Mouse (Mus musculus) C2C12 (cell line): ENCODE measurements around the gene H1foo.

ENCODE experiments used
- CEBPB ChIP-seq: IDR thresholded peaks from one replicate; pipeline ENCODE4 v1.6.1; 2011; ENCODE audit warnings: low read depth, mild to moderate bottlenecking, control low read depth, moderate library complexity
- CTCF ChIP-seq: IDR thresholded peaks from one replicate; pipeline ENCODE4 v1.5.1; 2011; ENCODE audit not compliant: control insufficient read depth, insufficient read depth, insufficient read length
- MAX ChIP-seq: IDR thresholded peaks from one replicate; pipeline ENCODE4 v1.6.1; 2011; ENCODE audit warnings: mild to moderate bottlenecking, control low read depth
- MYOD1 ChIP-seq: IDR thresholded peaks from one replicate; pipeline ENCODE4 v1.6.1; 2011; ENCODE audit warnings: low read depth; ENCODE audit not compliant: control insufficient read depth, insufficient read length
- MYOG ChIP-seq: IDR thresholded peaks from one replicate; pipeline ENCODE4 v1.6.1; 2011; ENCODE audit not compliant: control insufficient read depth, insufficient read length; ENCODE audit errors: extremely low read depth
- USF1 ChIP-seq: IDR thresholded peaks from one replicate; pipeline ENCODE4 v1.6.1; 2011; ENCODE audit warnings: low read depth, mild to moderate bottlenecking, control low read depth, moderate library complexity

GRCm38 (mm10) chr6:115919876-115920275 lies 24.9 kb upstream of the H1foo start:
- TF ChIP-seq CTCF (no peak), MYOG (no peak), CEBPB (no peak), MYOD1 (no peak), USF1 (no peak), MAX (no peak)
